Mouse (Mus musculus) adipocyte (in vitro differentiated cells): Measurements from ENCODE around the gene Foxj3.
"Not testable (repeated sequence)": the region's sequence is repeated elsewhere in the genome, so short reads cannot be mapped to it uniquely, and the experiment has no call there.

Experiments used
- DNase-seq: peaks from one replicate; pipeline ENCODE4 v3.0.0-alpha.2; 2016; ENCODE audit warnings: low spot score

The Foxj3 gene

DNA sequence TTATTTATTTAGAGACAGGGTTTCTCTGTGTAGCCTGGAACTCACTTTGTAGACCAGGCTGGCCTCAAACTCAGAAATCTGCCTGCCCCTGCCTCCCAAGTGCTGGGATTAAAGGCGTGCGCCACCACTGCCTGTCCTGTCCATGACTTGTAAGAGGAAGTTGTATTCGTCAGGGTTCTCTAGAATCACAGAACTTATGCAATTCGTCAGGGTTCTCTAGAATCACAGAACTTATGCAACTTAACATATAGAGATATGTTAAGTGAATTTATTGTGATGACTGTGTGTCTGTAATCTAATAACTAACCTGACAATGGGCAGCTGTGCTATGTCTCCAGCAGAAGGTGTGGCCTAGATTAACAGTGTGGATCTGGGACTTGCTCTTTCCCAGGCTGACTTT is at the start of gene Foxj3:
Foxj3 (plus strand) TSS at position 390 of the 400 bp plus-strand sequence.
- DNase-seq: not testable (repeated sequence)

DNA sequence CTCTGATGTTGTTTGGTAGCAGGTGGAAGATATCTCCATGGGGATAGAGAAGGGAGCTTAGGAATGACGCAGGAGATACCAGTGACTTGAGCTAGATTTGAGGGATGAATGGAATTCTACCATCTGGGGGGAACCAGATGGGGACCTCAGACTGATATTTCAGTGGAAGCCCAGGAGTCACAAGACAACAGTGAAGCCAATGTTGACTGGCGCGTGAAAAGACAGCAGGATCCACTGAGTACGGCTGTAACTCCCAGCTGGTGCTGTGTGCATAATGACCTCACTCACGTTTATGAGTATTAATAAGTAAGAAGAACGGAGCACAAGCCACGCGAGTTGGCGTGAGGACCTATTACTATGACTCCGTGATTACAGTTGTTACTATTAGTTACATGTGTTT is 47.1 kb upstream of the Foxj3 start:
- DNase-seq: no peak

DNA sequence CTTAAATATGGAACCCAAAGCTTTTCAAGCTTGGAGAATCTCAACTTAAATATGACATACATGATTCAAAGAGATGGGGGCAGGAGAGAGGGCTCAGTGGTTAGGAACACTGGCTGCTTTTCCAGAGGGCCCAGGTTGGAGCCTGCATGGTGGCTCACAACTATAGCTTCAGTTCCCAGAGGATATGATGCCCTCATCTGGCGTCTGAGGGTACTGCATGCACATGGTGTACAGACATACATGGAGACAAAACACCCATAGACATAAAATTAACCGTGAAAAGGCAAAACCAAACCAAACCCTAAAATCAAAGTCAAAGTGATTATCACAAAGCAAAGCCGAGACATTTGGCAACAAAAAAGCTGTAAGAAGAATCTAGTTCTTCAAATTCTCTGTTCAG is 46.0 kb upstream of the Foxj3 start:
- no peak for DNase-seq

DNA sequence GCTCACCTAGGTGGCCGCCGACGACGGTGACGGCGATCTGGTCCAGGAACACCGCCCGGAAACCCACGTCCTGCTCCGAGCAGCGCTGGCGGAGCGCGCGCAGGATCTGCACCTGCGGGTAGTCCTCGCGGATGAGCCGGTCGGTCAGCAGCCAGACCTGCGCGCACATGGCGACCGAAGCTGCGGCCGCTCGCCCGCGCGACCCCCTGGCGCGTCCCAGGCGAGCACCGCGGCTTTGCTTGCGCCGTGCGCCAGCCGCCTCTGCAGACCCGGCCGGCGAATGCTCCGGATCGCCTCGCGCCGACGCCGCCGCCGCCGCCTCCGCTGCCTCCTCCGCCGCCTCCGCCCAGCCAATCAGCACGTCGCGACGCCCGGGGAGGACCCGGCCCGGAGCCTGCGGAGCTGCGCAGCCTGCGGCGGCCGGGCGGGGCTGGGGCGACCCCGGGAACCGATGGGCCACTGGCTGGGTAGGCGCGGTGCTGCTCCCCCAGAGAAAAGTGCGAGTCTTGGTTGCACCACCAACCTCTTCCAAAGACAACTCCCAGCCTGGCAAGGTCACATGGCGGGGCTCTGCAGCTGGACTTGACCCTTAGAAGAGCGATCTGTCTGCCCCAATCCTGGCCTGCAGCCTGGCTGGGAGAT is 44.4 kb upstream of the Foxj3 start, which contains the start of gene Rimkla:
Rimkla (minus strand) TSS at position 338 of the 642 bp plus-strand sequence.
- DNase-seq: no peak

DNA sequence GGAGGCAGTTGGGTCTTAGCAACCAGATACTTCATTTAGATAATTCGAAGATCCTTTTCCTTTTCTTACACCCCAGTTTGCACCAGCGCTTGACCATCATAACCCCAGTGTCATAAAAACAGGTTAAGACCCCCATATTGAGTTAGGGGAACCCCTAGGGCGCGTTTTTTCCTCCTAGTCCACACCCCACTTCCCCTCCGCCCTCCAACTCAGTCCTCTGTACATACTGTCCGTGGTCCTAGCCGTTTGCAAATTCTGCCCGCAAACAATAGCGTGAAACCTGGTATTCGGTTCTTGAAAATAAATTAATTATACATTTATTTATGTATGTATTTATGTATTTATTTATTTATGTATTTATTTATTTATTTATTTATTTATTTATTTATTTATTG is 43.9 kb upstream of the Foxj3 start:
- no peak for DNase-seq

DNA sequence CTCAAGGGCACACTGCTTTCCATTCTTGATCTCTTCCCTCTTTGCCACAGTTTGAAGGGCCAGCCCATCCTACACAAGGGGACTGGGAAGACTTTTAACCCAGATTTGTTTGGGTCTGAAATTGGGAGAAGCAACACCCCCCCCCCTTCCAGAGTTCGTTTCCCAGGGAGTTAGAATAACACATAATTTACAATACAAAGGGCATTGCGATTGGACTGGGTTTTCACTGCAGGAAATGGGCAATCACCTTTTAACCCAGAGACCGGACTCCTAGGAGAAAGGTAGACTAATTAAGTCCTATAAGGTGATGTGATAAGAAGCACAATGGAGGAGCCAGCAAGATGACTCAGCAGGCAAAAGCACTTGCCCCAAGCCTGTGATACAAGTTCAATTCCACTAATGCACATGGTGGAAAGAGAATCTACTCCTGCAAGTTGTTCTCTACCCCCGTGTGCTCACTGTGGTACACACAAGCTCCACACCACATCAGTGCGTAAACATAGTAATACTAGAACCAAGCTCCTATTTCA is 38.4 kb upstream of the Foxj3 start:
- no peak for DNase-seq

DNA sequence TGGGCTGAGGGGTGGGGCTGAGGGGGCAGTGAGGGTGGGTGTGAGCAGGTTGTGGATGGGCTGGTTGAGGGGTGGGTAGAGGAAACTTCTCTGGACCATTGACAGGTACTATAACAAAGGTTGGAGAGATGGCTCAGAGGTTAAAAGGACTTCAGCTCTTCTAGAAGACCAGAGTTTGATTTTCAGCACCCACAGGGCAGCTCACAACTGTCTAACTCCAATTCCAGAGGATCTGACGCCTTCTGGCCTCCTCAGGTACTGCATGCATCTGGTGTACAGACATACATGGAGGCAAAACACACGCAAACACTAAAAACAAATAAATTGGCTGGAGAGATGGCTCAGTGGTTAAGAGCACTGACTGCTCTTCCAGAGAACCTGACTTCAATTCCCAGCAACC is 25.2 kb upstream of the Foxj3 start:
- no peak for DNase-seq

DNA sequence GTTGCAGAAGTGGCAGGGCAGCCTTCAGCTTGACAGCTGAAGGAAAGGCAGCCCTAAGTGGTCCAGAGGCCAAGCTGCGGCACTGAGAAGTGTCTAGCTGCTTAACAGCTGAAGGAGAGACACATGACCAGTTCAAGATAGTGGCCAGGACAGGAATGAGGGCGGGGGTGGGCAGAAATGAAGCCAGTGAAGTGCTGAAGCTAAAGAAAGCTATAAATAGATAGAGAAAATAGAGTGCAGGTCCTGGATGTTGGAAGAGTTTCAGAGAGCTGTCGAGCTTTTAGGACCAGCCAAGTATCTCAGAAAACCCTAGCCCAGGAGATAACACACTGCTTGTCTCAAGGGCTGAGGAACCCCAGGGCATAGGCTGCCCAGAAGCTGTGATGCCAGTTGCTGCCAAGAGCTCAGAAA is 24.1 kb upstream of the Foxj3 start:
- DNase-seq: peak; percentile 19

DNA sequence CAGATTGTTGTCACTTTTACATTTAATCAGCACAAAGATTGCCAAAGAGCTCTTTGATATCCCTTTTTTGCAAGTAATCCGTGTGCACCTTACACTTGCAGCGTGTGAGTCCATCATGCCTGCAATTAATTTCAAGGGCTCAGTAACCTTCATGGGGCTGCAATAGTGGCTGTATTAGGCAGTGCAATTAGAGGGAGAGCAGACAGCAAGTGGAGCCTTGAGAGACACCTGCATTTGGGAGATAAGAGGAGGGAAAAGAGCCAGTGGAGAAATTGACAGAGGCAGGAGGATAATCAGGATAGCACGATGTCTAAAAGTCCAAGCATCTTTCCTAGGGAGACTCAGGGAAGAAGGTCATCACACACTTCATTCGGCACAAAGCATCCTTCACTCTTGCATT is 13.2 kb upstream of the Foxj3 start:
- no peak for DNase-seq

DNA sequence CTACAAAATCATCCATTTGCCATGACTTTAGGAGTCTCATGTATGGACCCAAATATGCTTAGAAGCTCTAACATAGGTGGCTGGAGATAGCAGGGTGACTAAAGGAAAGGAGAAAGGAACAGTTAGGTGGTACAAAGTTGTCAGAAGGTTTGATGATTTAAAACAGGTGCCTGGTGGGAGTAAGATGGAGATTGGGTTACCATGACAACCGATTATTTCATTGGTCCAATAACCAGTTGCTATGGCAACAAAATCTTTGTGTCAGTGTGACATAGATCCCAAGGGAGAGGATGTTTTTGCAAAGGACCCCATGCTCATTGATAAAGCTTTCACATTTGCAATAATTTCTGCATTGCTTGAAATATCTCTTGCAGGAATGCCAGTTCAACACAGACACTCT is 12.8 kb upstream of the Foxj3 start:
- no peak for DNase-seq

DNA sequence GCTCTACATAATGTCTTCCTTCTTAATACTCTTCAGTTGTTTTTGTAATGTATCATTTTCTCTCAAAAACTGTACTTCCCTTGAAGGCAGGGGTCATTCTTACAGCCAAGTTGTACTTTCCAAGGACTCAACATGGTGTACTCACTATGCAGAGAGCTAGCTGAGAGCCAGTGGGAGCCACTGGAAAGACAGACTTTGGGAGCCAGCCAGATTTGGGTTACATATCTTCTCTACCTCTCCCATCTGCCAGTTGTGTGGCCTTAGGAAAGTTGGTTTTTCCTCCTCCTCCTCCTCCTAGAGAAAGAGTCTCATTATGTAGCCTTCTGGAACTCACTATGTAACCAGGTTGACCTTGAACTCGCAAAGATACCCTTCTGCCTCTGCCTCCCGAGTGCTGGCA is 12.3 kb upstream of the Foxj3 start:
- no peak for DNase-seq

DNA sequence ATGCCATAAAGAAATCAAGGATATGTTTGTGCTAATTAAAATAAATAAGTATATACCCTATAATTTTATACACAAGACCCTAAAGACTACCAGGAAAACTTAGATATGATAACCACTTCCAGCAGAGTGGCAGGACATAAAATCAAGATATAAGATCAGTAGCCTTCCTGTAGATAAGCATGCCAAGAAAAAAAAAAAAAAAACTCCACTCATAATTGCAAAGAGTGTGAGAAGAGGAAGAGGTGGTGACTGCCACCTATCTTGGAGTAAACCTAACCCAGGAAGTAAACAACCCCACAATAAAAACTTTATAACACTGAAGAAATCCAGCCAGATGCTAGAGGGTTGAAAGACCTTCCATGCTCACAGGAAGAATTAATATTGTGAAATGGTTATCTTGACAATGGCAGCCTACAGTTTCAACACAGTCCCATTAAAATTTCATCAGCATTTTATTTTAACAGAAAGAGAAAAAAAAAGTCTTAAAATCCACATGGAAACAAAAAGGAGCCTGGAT is 10.4 kb upstream of the Foxj3 start:
- DNase-seq: no peak

DNA sequence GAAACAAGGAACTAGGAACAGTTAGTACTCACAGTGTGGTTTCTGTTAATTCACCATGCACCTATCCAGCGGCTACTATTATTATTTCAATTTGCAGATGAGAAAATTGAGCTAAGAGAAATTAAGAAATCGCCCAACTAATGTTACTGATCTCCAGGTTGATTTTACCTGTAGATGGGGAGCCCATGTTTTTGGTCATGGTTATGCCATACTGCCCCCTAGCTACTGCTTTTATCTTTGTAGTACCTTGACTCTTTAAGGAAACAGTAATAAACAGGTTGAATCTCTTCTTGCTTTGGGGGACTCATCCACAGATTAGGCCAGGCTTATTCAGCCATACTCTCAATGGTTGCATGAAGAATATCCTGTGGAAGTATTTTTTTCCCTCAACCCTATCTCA is 5.0 kb upstream of the Foxj3 start:
- no peak for DNase-seq

DNA sequence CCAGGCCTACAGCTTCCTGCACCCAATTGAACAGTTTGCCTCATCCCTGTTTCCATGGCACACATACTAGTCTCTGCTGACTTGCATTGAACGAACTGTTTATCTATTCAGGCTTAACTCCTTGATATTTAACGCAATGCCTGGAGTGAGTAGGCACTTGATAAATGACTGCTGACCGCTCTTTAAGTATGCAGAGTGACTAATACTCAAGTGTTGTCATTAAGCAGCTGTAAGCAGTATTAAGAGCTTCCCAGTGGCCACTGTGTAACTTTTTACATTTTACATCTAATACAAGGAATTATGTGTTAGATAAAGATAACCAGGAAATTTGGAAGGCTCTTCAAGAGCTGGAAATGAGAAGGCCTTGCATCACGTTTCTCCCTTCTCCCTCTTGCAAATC is 1.7 kb upstream of the Foxj3 start:
- no peak for DNase-seq

DNA sequence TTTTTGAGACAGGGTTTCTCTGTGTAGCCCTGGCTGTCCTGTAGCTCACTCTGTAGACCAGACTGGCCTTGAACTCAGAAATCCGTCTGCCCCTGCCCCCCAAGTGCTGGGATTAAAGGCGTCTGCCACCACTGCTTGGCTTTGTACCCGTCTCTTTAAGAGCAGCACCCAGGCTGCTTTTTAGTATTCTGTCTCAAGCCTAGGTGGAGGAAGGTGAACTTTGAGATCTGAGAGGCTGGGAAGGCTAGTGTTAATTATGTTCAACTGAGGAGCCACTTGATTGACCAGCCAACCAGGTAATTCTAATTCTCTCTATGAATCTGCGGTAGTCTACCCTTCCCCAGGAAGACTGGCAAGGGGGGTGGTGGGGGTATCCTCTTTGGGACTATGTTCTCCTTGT is 632 bp downstream of the Foxj3 start:
- DNase-seq: no peak

DNA sequence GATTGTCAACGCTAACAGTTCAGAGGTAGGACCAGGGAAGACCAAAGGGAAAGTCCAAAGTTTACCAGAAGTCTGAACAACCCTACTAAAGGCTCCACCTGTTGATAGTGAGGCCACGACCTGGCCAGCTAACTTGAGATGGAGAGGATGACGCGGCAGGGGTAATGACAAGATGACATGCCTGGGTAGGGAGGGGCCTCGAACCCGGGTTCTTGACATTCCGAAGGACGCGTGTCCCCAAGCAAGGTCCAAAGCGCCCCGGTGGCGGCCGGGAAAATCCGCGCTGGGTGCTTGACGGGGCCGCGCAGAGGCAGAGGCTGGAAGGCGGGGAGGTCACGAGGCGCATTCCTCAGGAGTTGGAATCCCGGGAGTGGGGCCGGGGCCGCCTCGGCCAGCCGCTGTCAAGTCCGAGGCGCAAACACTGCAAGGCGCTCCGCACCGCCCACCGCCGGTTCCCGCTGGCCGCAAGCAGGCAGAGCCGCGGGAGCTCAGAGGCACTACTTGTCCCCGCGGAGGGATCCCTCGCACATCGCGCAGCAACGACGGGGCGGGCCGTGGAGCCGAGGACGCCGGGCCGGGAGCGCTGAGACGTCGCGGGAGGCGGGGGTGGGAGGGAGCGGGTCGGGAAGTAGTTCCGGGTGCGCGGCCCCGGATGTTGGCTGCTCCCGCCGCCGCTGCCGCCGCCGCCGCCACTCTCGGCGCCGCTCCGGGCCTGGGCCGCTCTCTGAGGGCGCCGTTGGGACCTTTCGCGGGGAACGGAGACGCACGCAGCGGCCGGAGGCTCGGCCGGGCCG is 2.4 kb downstream of the Foxj3 start, which contains the start of gene Frg2f1:
Frg2f1 (minus strand) TSS at position 499 of the 794 bp plus-strand sequence.
- peak; percentile 90 for DNase-seq

DNA sequence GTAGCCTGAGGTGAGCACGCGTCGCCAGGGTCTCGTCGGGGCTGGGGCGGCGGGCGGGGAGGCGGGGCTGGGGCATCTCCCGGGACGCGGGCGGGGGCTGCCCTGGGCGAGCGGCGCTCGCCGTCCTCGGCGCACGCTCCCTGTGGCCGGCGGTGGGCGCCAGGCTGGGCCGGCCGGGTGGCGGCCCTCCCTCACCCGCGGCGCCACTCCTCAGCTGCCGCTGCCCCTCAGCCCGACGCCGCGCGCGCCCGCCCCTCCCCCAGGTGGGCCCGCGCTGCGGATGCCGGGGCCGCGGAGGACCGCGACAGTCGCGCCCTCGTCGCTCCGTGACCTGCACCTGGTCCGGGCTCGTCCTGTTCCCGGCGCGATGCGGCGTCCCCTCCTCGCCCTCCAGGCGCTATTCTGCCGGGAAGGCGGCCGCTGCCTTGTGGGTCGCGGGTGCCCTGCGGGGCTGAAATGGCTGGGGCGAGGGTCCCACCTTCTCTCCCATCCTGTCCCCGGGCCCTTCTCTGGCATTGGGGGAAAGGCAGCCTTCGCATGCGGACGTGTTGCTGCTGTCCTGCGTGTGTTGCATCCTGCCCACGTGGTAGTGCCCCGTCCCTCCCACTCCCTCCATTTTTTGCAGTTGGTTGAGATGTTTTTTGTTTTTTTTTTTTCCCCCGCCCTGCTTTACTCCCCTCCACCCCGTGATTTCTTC is 3.2 kb downstream of the Foxj3 start:
- peak; percentile 67 for DNase-seq

DNA sequence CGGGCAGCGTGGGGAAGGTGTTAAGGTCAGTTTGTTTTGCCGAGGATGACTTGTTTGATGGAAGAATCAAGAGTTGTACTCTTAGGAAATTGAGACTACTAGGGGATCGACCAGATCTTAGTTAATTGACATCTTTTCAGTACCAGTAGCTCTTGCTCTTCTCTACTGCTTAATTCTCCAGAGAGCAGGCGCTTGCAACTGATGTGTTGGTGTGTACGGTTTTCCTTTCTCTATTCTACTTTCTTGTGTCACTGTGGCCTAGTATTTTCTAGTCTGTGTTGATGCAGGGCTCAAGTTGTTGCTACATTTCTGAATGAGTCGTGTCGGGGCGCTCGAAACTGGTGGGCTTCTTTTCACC is 3.7 kb downstream of the Foxj3 start:
- DNase-seq: no peak

DNA sequence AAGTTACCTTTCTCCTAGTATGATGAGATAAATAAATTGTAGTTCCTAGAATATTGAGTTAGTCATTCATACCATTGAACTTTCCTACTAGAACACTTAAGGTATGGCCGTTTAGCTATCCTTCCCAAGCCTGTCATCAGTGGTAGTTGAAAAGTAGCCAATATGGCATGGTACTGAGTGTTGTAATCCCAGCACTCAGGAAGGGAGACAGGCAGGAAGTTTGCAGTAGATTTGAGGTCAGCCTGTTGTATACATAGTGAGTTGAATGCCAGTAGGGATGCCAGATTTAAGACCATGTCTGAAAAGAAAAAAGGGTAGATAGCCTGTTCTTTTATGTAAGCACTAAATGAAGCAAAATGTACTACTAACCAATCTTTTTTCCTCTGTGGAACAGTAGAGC is 14.1 kb downstream of the Foxj3 start:
- DNase-seq: peak; percentile 22

DNA sequence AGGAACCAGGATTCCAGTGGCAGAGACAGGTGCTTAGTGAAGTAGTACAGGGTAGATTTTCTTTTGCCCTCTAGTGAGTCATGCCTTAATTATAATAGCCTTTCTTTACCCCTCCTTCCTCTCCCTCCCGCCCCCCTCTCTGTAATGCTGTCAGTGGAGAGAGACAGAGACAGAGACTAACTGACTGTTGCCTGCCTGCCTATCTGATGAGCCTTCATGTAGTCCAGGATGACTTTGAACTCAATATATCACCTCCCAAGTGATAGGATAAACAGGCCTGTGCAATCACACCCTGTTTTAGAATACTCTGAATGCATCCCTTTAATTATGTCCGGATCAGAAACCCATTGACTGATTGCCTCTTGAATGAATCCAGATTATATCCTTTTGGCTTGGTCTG is 18.7 kb downstream of the Foxj3 start:
- DNase-seq: no peak

DNA sequence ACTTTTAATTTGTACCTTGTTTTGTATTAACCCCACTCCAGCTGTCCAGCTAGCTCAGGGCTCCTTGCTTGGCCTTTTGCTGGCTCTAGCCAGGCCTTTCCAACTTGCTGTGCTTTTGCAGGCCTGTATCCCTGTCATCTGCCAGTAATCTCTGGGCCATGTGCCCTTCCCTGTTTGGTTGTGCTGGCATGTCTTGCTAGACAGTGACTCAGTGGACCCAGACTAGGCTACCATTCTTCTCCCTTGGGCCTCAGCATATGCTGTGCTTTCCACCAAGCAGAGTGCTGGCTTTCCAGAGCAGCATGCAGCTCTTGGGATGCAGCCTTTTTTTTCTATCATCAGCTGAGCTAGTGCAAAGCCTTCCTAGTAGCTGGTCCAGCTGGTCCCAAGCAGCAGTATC is 26.3 kb downstream of the Foxj3 start:
- no peak for DNase-seq

DNA sequence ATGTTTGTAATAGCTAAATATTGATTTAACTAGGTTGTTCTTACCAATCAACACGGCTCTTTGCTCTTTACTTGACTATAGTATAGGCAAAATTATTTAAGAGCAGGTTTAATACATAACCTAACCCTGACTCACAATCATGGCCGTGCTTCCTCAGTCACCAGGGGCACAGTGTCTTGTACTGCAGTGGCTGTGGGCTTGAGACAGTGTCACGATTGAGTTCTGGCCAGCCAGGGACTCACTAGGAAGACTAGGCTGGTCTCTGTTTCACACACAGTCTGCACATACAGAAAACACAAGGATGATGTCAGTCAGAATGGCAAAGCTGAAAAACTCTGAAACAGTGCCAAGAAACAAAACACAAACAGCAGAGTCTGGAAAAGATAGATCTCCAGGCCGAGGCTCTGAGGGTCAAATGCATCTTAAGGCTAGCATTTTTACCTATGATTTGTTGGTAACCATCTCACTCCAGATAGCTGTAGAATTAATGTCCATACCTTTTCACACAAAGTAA is 29.6 kb downstream of the Foxj3 start:
- peak; percentile 28 for DNase-seq
